Mouse (Mus musculus): ENCODE measurements around the gene Cox4i2.

The Cox4i2 gene

DNA sequence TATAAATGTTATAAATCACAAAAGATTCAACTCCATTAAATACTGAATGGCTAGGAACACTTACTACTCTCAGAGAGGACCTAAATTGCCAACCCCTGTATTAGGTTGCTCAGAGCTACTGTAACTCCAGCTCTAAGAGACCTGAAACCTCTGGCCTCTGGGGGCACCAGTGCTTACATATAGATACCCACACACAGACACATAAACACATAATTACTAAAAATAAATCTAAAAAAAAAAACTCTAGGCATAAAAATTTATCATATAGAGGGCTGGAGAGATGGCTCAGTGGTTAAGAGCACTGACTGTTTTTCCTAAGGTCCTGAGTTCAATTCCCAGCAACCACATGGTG lies 46.8 kb downstream of the Cox4i2 start:
- DNase-seq (ENCODE audit: low read depth) = no peak

DNA sequence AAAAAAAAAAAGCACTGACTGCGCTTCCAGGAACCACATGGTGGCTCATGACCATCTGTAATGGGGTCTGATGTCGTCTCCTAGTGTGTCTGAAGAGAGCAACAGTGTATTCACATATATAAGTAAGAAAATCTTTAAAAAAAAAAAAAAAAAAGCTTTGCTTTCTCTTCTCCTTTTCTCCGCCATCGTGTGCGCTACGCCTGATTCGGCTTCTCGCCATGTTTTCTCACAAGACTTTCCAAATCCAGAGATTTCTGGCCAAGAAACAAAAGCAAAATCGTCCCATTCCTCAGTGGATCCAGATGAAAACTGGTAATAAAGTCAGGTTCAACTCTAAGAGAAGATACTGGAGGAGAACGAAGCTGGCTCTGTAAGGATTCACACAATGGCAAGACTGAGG lies 48.3 kb downstream of the Cox4i2 start:
- DNase-seq (ENCODE audit: low read depth) = no peak

DNA sequence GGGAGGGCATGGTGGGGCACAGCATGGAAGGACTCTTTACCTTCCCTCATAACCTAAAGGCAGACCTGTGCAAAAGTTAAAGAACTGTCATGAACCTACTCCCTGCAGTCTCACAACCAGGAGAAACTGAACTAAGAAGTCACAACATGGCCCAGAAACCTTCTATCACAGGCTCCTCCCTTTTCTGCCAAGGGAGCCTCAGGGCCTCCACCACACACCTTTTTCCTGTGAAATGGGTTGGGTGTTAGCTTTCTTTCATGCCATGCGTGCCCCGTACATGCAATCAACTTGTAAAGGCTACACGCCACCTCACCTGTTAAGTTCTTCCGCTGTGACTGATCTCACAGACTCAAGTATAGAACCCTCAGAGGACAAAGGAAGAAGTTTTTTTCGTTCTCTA lies 49.1 kb downstream of the Cox4i2 start:
- DNase-seq (ENCODE audit: low read depth) = peak; percentile 44

DNA sequence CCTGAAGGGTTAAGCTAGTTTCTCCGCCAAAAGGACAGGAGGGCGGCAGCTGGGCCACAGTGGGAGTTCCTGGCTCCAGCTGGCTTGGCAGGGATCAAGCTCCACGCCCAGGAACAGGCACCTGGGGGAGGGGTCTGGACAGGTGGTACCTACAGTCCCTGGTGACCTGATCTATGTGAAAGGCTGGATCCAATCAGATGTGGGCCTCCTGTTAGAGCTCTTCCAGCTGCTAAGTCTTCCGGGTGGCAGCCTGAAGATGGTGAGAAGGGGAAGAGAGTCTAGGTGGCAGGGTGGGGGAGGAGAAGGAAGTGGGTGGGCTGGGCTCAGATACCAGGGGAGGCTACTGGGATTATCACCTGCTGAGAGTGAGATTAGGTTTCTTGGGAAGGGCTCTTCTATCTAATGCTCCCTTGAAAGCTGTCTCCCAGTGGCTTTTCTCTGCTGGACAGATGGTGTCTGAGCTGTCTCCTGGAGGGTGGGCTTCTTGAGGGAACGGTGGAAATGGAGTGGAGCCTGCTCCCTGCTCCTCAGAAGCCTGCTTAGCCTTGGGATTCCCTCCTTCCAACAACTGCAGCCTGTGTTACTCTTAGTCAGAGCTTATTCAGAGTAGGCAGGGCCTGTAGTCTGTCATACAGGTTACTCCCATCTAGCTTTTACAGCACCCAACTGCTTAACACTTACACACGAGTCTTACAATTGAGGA lies 50.6 kb downstream of the Cox4i2 start:
- no peak for DNase-seq (ENCODE audit: low read depth)

DNA sequence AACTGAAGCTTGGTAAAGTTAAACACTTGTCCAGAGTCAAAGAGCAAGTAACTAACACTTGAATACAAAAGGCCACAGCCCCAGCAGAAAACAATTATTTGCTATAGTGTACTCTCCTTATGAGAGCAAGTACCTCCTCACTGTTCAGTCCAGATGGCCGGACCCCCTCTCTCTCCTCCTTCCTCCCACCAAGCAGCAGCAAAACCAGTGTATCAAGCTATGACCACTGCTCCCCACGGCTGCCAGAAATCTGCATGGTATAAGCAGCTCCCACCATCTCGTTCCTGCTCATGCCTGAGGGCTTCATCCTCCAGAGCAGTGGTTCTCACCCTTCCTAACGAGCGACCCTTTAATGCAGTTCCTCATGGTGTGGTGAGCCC lies 51.1 kb downstream of the Cox4i2 start:
- no peak for DNase-seq (ENCODE audit: low read depth)

DNA sequence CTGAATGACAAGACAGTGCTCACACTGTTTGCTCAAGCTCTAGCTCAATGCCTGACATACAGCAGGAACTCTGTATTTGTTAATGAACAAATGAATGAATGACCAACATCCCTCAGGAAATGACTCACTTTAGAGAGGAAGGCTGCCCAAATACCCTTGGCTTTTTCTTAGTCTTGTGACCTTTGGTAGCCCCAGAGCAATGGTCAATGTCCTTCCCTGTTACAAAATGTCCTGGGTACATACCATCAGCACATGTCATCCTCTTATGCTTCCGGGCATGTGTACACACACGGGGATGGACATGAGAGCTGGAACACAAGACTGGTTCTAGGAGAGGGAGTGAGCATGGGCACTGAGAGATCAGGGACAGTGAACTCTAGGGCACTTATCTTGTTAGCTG lies 52.1 kb downstream of the Cox4i2 start:
- DNase-seq (ENCODE audit: low read depth) = no peak

DNA sequence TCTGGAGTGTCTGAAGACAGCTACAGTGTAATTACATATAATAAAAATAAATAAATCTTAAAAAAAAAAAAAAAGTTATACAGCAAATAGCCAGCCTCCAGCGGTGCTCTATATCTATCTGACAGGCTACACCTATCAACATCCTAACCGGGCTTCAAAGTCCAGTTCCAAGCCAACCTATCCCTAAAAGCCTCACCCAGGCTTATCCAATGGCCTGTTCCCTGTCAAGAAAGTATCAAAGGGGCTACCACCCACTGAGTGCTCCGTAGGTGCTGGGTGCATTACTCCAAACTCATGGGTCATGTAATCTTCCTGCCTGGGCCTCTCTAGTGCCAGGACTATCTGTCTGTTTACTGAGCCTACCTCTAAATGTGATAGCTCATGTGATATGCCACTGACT lies 54.2 kb downstream of the Cox4i2 start:
- no peak for DNase-seq (ENCODE audit: low read depth)

DNA sequence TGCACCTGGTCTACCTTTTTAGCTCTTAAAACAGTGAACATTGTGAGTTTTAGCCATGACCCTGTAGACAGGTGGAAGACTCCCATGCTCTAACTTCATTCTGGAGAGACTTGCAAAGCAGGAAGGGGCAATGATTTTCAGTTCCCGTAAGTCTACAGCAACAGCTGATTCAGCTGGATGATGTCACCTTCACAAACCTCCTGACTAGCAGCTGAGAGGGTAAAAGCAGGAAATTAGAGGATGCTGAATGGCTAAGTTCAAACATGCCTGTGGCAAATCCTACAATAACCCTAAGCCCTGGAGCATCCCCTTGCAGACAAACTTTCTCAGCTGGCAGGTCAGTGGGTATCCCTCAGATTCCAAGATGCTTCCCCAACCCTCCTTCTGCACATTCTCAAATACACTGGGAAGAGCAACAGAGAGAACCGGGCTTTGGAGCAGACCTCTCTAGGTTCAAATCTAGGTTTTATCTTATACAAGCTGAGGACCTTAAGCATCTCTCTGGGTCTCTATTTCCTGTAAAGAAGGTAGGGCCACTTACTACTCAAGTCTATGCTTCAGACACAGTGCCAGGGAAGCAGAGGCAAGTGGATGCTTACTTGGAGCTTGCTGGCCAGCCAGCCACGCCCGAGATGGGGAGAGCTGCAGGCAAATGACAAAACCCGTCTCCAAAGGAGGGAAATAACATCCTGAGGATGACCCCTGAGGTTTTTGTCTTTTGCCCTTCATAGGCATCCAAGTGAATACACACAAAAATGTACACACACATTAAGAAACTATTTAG lies 56.4 kb downstream of the Cox4i2 start:
- DNase-seq (ENCODE audit: low read depth) = no peak

DNA sequence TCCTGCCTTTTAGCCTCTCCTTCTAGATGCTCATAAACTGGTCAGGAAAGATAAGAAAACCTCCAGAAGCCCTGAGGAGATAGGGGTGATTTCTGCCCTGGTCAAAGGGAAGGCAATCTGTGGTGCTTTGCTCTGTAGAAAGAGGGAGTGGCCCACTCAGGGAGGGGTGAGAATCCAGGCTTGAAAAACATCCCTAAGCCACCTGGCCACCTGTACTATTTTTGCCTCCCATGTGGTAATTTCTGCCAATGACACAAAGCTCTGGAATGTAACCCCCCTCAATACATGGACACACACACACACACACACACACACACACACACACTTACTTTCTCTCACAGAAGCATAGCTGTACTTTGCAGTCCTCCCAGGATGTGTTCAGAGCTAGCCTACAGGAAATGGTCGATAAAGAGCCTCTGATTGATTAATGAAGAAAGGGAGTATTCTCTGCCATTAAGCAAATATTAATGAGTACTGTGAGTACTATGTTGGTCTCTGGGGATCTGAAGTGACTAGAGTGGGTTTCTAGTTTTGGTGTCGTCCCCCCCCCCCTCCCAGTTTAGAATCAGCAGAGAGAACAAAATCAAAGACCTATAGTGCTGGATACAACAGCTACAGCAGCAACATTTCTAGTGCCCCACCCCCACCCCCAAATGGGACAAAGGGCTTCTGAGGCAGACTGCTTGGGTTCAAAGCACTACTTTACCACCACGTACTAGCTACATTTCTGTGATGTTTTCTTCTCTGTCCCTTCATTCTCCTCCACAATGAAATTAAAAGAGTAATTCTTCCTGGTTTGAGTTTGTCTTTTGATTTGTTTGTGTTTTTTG lies 57.6 kb downstream of the Cox4i2 start:
- DNase-seq (ENCODE audit: low read depth) = no peak

DNA sequence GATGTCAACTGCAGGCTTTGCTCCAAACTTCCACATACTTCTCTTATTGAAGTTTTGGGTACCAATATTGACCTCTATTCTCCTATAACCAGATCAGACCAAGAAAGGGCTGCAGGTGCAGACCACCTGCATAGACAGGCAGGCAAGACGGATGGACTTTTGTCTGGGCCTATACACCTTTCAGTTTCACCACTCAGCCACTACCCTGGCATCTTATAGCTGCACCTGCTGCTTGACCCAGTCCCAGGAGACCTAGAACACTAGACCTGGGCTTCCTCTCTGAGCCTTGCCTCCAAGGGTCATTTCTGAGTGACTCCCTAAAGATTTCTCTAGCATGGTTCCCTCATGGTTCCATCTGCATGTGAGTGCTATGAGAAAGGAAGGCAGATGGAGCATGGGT lies 59.3 kb downstream of the Cox4i2 start:
- DNase-seq (ENCODE audit: low read depth) = no peak

DNA sequence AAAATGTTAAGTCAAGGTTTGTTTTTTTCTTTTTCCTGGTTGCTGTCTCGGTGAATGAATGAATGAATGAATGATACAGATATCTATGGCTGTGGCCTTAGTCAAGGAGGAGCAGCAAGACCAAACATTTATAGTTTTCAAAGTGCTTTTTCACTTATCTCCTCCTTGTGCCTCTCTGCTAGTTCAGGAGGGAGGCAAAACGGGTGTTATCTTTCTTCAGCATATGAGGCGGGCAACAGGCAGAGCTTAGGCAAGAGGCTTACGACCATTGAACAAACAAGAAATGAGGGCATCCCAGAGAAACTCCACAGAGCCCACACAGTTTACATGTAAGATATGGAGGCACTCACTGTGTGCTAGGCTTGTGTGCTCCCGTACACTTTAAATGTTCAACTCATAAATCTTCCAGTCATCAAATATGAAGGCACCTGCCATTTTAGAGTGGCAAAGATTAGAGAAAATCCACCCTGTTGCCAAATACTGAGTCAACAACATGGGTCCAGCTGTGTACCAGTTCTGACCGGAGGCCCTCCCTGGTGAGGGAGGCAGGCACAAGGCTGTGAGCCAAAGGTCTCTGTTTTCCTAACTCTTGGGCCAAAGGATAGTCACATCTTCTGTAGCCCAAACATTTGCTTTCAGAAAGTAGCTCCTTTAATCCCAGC lies 60.4 kb downstream of the Cox4i2 start:
- no peak for DNase-seq (ENCODE audit: low read depth)
